Mouse (Mus musculus): ENCODE results near the gene Chac1. TPM values are rescaled to one million over a fixed set of nuclear protein-coding genes. Genes with fewer than 3 reads are reported as not detected.

The Chac1 gene
- total and polyA plus RNA-seq, 3 experiments = 3.6 to 6.4 TPM; not detected in 1

DNA sequence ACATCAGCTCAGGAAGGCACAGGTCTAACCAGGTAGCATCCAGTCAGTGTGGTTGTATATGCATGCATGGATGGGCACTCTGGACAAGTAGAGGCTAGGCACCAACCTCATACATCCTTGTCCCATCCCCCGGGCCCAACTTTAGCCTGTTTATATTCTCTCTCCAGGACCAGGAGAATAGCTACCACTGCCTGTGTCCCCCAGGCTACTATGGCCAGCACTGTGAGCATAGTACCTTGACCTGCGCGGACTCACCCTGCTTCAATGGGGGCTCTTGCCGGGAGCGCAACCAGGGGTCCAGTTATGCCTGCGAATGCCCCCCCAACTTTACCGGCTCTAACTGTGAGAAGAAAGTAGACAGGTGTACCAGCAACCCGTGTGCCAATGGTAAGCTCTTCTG lies 20.2 kb upstream of the Chac1 start:
- H3K27ac ChIP-seq (ENCODE audit: control insufficient read depth, low read depth, low read length) = no peak overlapping the region
- TF ChIP-seq MAZ (IDR thresholded peaks at IDR 0.05; ENCODE audit: low read depth, low read length) (no peak), ZKSCAN1 (IDR thresholded peaks at IDR 0.05; ENCODE audit: low read depth, low read length) (no peak), CHD1 (IDR thresholded peaks at IDR 0.05; ENCODE audit: low read depth, low read length) (no peak), POLR2AphosphoS2 (IDR thresholded peaks at IDR 0.05; ENCODE audit: low read length) (no peak), MAFK (IDR thresholded peaks at IDR 0.05; ENCODE audit: borderline replicate concordance, low read depth, low read length) (no peak), MAX (IDR thresholded peaks at IDR 0.05; ENCODE audit: low read length) (no peak), GABPA (IDR thresholded peaks at IDR 0.05; ENCODE audit: low read depth, low read length) (no peak), ETS1 (IDR thresholded peaks at IDR 0.05; ENCODE audit: low read depth, low read length) (no peak), UBTF (IDR thresholded peaks at IDR 0.05; ENCODE audit: borderline replicate concordance, insufficient read depth, low read depth, low read length) (no peak), NRF1 (IDR thresholded peaks at IDR 0.05; ENCODE audit: insufficient read depth, low read depth, low read length, poor library complexity, severe bottlenecking) (no peak), EP300 (IDR thresholded peaks at IDR 0.05; ENCODE audit: low read depth in 1 of 2, low read length in 2 of 2) (no peak), MXI1 (IDR thresholded peaks at IDR 0.05; ENCODE audit: low read depth, low read length) (no peak), CHD2 (IDR thresholded peaks at IDR 0.05; ENCODE audit: low read length) (no peak), SMC3 (IDR thresholded peaks at IDR 0.05; ENCODE audit: low read depth, low read length) (no peak), NELFE (IDR thresholded peaks at IDR 0.05; ENCODE audit: low read depth, low read length) (no peak), USF1 (IDR thresholded peaks at IDR 0.05; ENCODE audit: low read depth, low read length) (no peak)
- H3K9me3 ChIP-seq (replicated peaks; ENCODE audit: insufficient read depth, low read length) = no peaks in the 10 kb centered on the region
- peaks cover 8 to 12% of the 10 kb centered on the region in 2 experiments for H3K27me3 ChIP-seq (ENCODE audit: control insufficient read depth in 1 of 2, insufficient read depth in 2 of 2, low read length in 2 of 2)
- peaks cover 0 to 2% of the 10 kb centered on the region in 2 experiments; a peak in 1 of 4 replicates for H3K36me3 ChIP-seq (ENCODE audit: control insufficient read depth in 1 of 2, insufficient read depth in 2 of 2, low read length in 2 of 2)
- no peaks in the 10 kb centered on the region for H3K79me2 ChIP-seq (ENCODE audit: control insufficient read depth, insufficient read depth, low read length, poor library complexity)
- H3K4me1 ChIP-seq (ENCODE audit: control insufficient read depth in 1 of 2, insufficient read depth in 2 of 2, low read length in 2 of 2) = peaks cover 0 to 3% of the 10 kb centered on the region in 2 experiments; a peak in 3 of 4 replicates
- DNase-seq (ENCODE audit: low read depth, low spot score) = no peak
- H3K9ac ChIP-seq (ENCODE audit: control insufficient read depth, low read depth, low read length, poor library complexity, severe bottlenecking) = no peak overlapping the region
- no peak overlapping the region for H3K4me3 ChIP-seq (ENCODE audit: control insufficient read depth in 1 of 2, insufficient read depth in 1 of 2, low read depth in 2 of 2, low read length in 2 of 2)

DNA sequence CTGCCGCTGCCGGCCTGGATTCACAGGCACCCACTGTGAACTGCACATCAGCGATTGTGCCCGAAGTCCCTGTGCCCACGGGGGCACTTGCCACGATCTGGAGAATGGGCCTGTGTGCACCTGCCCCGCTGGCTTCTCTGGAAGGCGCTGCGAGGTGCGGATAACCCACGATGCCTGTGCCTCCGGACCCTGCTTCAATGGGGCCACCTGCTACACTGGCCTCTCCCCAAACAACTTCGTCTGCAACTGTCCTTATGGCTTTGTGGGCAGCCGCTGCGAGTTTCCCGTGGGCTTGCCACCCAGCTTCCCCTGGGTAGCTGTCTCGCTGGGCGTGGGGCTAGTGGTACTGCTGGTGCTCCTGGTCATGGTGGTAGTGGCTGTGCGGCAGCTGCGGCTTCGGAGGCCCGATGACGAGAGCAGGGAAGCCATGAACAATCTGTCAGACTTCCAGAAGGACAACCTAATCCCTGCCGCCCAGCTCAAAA lies 18.8 kb upstream of the Chac1 start:
- peaks cover 2 to 6% of the 10 kb centered on the region in 2 experiments; a peak in 2 of 4 replicates for H3K27me3 ChIP-seq (ENCODE audit: control insufficient read depth in 1 of 2, insufficient read depth in 2 of 2, low read length in 2 of 2)
- H3K9ac ChIP-seq (ENCODE audit: control insufficient read depth, low read depth, low read length, poor library complexity, severe bottlenecking) = no peak overlapping the region

More for the DNA sequence above, 18.8 kb upstream of the Chac1 start:
- DNase-seq (ENCODE audit: low read depth, low spot score) = no peak
- Histone ChIP-seq H3K79me2 (ENCODE audit: control insufficient read depth, insufficient read depth, low read length, poor library complexity) (no peaks in the 10 kb centered on the region), H3K9me3 (replicated peaks; ENCODE audit: insufficient read depth, low read length) (no peaks in the 10 kb centered on the region), H3K27ac (ENCODE audit: control insufficient read depth, low read depth, low read length) (no peak overlapping the region), H3K36me3 (ENCODE audit: control insufficient read depth in 1 of 2, insufficient read depth in 2 of 2, low read length in 2 of 2) (peaks cover 0 to 4% of the 10 kb centered on the region in 2 experiments; a peak in 2 of 4 replicates), H3K4me3 (ENCODE audit: control insufficient read depth in 1 of 2, insufficient read depth in 1 of 2, low read depth in 2 of 2, low read length in 2 of 2) (no peak overlapping the region), H3K4me1 (ENCODE audit: control insufficient read depth in 1 of 2, insufficient read depth in 2 of 2, low read length in 2 of 2) (peaks cover 0 to 7% of the 10 kb centered on the region in 2 experiments; a peak in 3 of 4 replicates)
- TF ChIP-seq CTCF (IDR thresholded peaks at IDR 0.05 in 2 of 3, conservative IDR thresholded peaks at IDR 0.05 in 1 of 3; ENCODE audit: control insufficient read depth in 1 of 3, insufficient read depth in 1 of 3, low read depth in 2 of 3, low read length in 3 of 3, poor library complexity in 1 of 3, severe bottlenecking in 1 of 3) = no peak
- TF ChIP-seq ZNF384 (IDR thresholded peaks at IDR 0.05; ENCODE audit: low read depth, low read length) = no peak
- no peak for TF ChIP-seq RAD21 (IDR thresholded peaks at IDR 0.05; ENCODE audit: low read depth, low read length)
- TF ChIP-seq CHD1 (IDR thresholded peaks at IDR 0.05; ENCODE audit: low read depth, low read length) = no peak
- no peak for TF ChIP-seq TBP (IDR thresholded peaks at IDR 0.05; ENCODE audit: low read depth, low read length)
- TF ChIP-seq MAX (IDR thresholded peaks at IDR 0.05; ENCODE audit: low read length) = no peak
- TF ChIP-seq TCF12 (IDR thresholded peaks at IDR 0.05; ENCODE audit: low read depth, low read length) = no peak
- TF ChIP-seq USF1 (IDR thresholded peaks at IDR 0.05; ENCODE audit: low read depth, low read length) = no peak
- TF ChIP-seq ZMIZ1 (IDR thresholded peaks at IDR 0.05; ENCODE audit: low read depth, low read length) = no peak
- TF ChIP-seq ZKSCAN1 (IDR thresholded peaks at IDR 0.05; ENCODE audit: low read depth, low read length) = no peak
- no peak for TF ChIP-seq MEF2A (IDR thresholded peaks at IDR 0.05; ENCODE audit: extremely low read depth, insufficient replicate concordance, low read depth, low read length, poor library complexity, severe bottlenecking)
